Mouse (Mus musculus) kidney, embryonic 15.5 days (tissue): ENCODE data around the gene Nxnl1. TPM values are rescaled to one million over a fixed set of nuclear protein-coding genes. Genes with fewer than 3 reads are reported as not detected.
"Not testable (repeated sequence)": the region's sequence is repeated elsewhere in the genome, so short reads cannot be mapped to it uniquely, and the experiment has no call there.

ENCODE experiments used
- ATAC-seq: fragments of 200-750 bp; cut with Nextera tagmentation; replicated peaks from 2 replicates; pipeline ENCODE4 v1.8.0; 2017; ENCODE audit warnings: moderate TSS enrichment; ENCODE audit not compliant: low FRiP score
- H3K27ac ChIP-seq: fragments of 300-500 bp; sonication (generic); 2 replicates; pipeline ENCODE4 v1.5.1; 2015; ENCODE audit warnings: mild to moderate bottlenecking, inconsistent platforms
- H3K27me3 ChIP-seq: fragments of 300-500 bp; sonication (generic); 2 replicates; pipeline ENCODE4 v1.6.1; 2015; ENCODE audit warnings: inconsistent platforms
- H3K36me3 ChIP-seq: fragments of 300-500 bp; sonication (generic); 2 replicates; pipeline ENCODE4 v1.6.1; 2015; ENCODE audit warnings: inconsistent platforms
- H3K4me1 ChIP-seq: fragments of 300-500 bp; sonication (generic); 2 replicates; pipeline ENCODE4 v1.6.1; 2015; ENCODE audit warnings: inconsistent platforms
- H3K4me2 ChIP-seq: fragments of 300-500 bp; sonication (generic); 2 replicates; pipeline ENCODE4 v1.6.1; 2015; ENCODE audit warnings: moderate library complexity, mild to moderate bottlenecking, inconsistent platforms
- H3K4me3 ChIP-seq: fragments of 300-500 bp; sonication (generic); replicated peaks from 2 replicates; pipeline ENCODE4 v1.5.1; 2015; ENCODE audit warnings: mild to moderate bottlenecking, inconsistent platforms
- H3K9ac ChIP-seq: fragments of 300-500 bp; sonication (generic); 2 replicates; pipeline ENCODE4 v1.6.1; 2015; ENCODE audit warnings: mild to moderate bottlenecking, inconsistent platforms
- H3K9me3 ChIP-seq: fragments of 300-500 bp; sonication (generic); replicated peaks from 2 replicates; pipeline ENCODE4 v1.6.1; 2016; ENCODE audit warnings: inconsistent platforms
- WGBS: fragments of 180-500 bp; shearing (Covaris S2); methylation state at CpG from one replicate; pipeline ENCODE4 v1.1.7; 2015; ENCODE audit warnings: mixed read lengths; 5-methylcytosine and 5-hydroxymethylcytosine counted together
- polyA plus RNA-seq: library from polyadenylated mRNA; unstranded; fragments of >200 nt; fragmentation: Nextera tagmentation; extraction: Ambion mirVana; gene quantifications from 2 replicates; pipeline ENCODE4 v1.2.1, GENCODE M21; 2015

Gene Nxnl1
- polyA plus RNA-seq, 1 experiment from 2014 or later = 0.18 TPM

DNA sequence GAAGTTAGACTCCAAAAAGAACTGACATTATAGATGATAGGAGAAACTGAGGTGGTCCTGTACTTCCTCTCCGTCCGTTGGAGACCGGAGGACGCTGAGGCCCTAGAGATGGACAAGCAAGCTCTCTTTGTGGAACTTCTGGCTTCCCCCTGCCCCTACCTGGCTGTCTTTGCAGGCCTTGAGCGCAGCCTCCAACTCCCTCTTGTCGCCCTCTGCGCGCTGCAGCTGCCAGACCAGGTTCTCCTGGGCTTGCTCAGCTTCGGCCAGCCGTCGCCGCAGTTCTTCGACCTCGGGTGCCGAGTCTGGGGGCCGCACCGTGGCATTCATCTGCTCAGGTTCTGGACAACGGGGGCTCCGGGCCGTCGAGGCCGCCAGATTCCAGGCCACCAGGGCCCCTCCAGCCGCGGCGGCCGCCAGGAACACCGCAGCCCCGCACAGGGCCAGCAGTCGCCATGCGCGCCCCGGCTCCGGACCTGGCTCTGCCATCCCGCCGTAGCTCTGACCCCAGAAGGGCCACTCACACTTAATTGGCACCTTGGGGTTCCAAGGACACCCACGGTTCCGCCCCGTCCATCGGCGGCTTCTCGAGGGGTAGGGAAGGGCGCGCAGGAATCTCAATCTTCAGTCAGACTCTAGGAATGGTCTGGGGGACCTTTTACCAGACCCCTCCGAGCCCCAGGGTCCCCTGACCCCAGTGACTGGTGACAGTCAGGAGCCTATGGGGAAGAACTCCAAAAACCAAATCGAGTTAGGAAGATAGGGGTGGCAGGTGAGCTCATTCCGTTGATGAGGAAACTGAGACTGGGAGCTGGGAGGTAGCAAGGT is 41.0 kb downstream of the Nxnl1 start, which contains the start of gene Ccdc194:
Ccdc194 (minus strand) TSS at position 486 of the 825 bp plus-strand sequence.
- Histone ChIP-seq H3K27me3 (peaks cover 37% of the 10 kb centered on the region), H3K4me1 (peaks cover 47% of the 10 kb centered on the region), H3K36me3 (no peaks in the 10 kb centered on the region), H3K9ac (peak within 1 kb of the TSS; percentile 15; the same call in 1 of the 2 replicates), H3K4me3 (peak within 1 kb of the TSS; percentile 22), H3K9me3 (no peaks in the 10 kb centered on the region), H3K4me2 (peak within 1 kb of the TSS; percentile 49), H3K27ac (peak within 1 kb of the TSS; percentile 84)
- WGBS = 10% methylated on average over 46 of the region's 46 CpGs
- no peak for ATAC-seq

DNA sequence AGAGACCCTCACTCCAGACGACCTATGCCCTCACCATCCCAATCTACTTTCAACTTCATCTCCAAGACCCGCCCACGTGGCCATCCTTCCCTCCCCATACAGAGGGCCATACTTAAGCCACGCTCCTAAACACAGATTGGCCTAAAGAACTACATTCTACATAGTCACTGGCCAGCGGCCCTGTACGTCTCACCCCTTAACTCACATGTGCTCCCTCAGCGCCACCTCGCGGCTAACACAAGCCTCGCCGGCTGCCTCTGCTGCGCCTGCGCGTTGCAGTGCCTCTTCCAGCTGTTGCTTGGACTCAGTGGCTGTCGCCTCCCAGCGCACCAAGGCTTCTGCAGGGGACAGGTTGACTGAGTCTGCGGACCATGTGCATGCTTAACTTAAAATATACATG is 44.8 kb downstream of the Nxnl1 start:
- ATAC-seq = peak; percentile 90
- H3K4me1 ChIP-seq = peaks cover 40% of the 10 kb centered on the region

GRCm38 (mm10) chr8:71519037-71519825 is 47.2 kb downstream of the Nxnl1 start:
- Histone ChIP-seq H3K27me3 (peaks cover 13% of the 10 kb centered on the region), H3K4me1 (peaks cover 25% of the 10 kb centered on the region)
- not testable (repeated sequence) for H3K4me3 ChIP-seq, H3K36me3 ChIP-seq, H3K4me2 ChIP-seq, H3K27ac ChIP-seq, ATAC-seq, H3K9ac ChIP-seq, H3K9me3 ChIP-seq
- 40% methylated on average over 9 of the region's 10 CpGs for WGBS

More for the DNA sequence above, 44.8 kb downstream of the Nxnl1 start:
- WGBS = 5% methylated on average over 17 of the region's 17 CpGs
- peak overlapping the region; percentile 14; the same call in 1 of the 2 replicates for H3K4me3 ChIP-seq
- no peak overlapping the region for H3K27ac ChIP-seq
- H3K27me3 ChIP-seq = peaks cover 35% of the 10 kb centered on the region
- no peaks in the 10 kb centered on the region for H3K9me3 ChIP-seq
- H3K9ac ChIP-seq = no peak overlapping the region
- no peaks in the 10 kb centered on the region for H3K36me3 ChIP-seq
- H3K4me2 ChIP-seq = peak overlapping the region; percentile 37

- no peak overlapping the region for H3K9ac ChIP-seq
- no peaks in the 10 kb centered on the region for H3K36me3 ChIP-seq
- no peaks in the 10 kb centered on the region for H3K9me3 ChIP-seq
- WGBS = 18% methylated on average over 6 of the region's 6 CpGs
- peaks cover 24% of the 10 kb centered on the region for H3K4me1 ChIP-seq
- ATAC-seq = no peak
- no peak overlapping the region for H3K27ac ChIP-seq
- H3K4me2 ChIP-seq = no peak overlapping the region
- H3K4me3 ChIP-seq = no peak overlapping the region
- H3K27me3 ChIP-seq = peaks cover 10% of the 10 kb centered on the region; the same call in 1 of the 2 replicates
These were observed 49.6 kb downstream of the Nxnl1 start for GRCm38 (mm10) chr8:71516786-71517185.

DNA sequence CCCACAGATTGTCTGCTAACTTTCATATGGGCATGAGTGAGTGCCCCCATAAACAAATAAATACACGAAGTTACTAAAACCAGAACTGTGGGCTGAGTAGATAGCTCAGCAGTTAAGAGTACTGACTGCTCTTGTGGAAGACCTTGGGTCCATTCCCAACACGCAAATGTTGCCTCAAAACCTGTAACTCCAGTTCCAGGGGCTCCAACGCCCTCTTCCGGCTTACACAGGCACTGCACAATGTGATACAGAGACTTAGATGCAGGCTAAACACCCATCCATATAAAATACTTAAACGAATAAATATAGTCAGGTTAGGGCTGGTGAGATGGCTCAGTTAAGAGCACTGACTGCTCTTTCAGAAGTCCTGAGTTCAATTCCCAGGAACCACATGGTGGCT is 51.4 kb downstream of the Nxnl1 start:
- Histone ChIP-seq H3K4me2 (no peak overlapping the region), H3K27me3 (peaks cover 5% of the 10 kb centered on the region), H3K9ac (no peak overlapping the region), H3K27ac (no peak overlapping the region), H3K9me3 (no peaks in the 10 kb centered on the region), H3K4me3 (no peak overlapping the region), H3K4me1 (peaks cover 20% of the 10 kb centered on the region), H3K36me3 (no peaks in the 10 kb centered on the region)
- WGBS = 79% methylated on average over 5 of the region's 5 CpGs
- no peak for ATAC-seq

- 66% methylated on average over 15 of the region's 15 CpGs for WGBS
- Histone ChIP-seq H3K4me2 (no peak overlapping the region), H3K4me3 (no peak overlapping the region), H3K36me3 (no peaks in the 10 kb centered on the region), H3K4me1 (peaks cover 19% of the 10 kb centered on the region), H3K27ac (0 out of 2 replicates have a peak overlapping the region, but pooled peaks have one; percentile 41), H3K9ac (no peak overlapping the region), H3K9me3 (no peaks in the 10 kb centered on the region), H3K27me3 (peaks cover 22% of the 10 kb centered on the region)
- ATAC-seq = no peak
These were observed 53.2 kb downstream of the Nxnl1 start for GRCm38 (mm10) chr8:71513018-71513754.

DNA sequence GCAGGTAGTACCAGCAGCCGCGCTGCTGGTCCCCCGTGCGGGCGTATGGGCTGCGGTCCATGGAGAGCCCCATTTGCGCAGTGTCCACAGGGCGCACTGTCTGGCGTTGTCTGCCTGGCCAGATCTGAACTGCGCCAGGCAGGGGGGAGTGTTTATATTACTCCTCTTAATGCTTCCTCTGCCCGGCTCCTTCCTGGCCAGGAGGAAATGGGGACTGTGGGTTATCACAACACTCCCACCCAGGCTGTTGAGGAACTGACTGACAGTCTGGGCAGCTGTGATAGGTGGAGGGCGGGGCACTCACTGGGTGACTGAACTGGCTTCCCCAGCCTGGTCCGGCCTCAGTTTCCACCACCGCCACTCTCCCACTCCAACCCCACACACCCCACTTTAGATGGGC is 54.8 kb downstream of the Nxnl1 start, which contains the start of gene Plvap:
Plvap (minus strand) TSS at position 109 of the 400 bp plus-strand sequence.
- peaks cover 37% of the 10 kb centered on the region for H3K27me3 ChIP-seq
- H3K4me3 ChIP-seq = peak within 1 kb of the TSS; percentile 29
- H3K36me3 ChIP-seq = no peaks in the 10 kb centered on the region
- H3K4me1 ChIP-seq = peaks cover 24% of the 10 kb centered on the region
- ATAC-seq = peak; percentile 24; the same call in 1 of the 2 replicates
- 24% methylated on average over 14 of the region's 14 CpGs for WGBS
- H3K4me2 ChIP-seq = peak within 1 kb of the TSS; percentile 46
- H3K9me3 ChIP-seq = no peaks in the 10 kb centered on the region
- H3K27ac ChIP-seq = peak within 1 kb of the TSS; percentile 24; the same call in 1 of the 2 replicates
- no peak within 1 kb of the TSS for H3K9ac ChIP-seq

Other genes with a start within 250 kb of the Nxnl1 start
- 103 and 105 TPM in 2 replicates for gene Use1, start 199.8 kb downstream of the Nxnl1 start, polyA plus RNA-seq
- gene Ocel1, start 195.3 kb downstream of the Nxnl1 start, polyA plus RNA-seq = 6.6 and 7.1 TPM in 2 replicates
- gene Nr2f6, start 184.6 kb downstream of the Nxnl1 start, polyA plus RNA-seq = 96.1 and 99.9 TPM in 2 replicates
- 19.1 and 22.3 TPM in 2 replicates for gene Ushbp1, start 170.8 kb downstream of the Nxnl1 start, polyA plus RNA-seq
- 117 and 118 TPM in 2 replicates for gene Babam1, start 169.7 kb downstream of the Nxnl1 start, polyA plus RNA-seq
- gene Ankle1, start 160.6 kb downstream of the Nxnl1 start, polyA plus RNA-seq = 46.7 and 57.1 TPM in 2 replicates
- 42.8 and 47.0 TPM in 2 replicates for gene Abhd8, start 102.9 kb downstream of the Nxnl1 start, polyA plus RNA-seq
- 178 and 198 TPM in 2 replicates for gene Mrpl34, start 101.6 kb downstream of the Nxnl1 start, polyA plus RNA-seq
- 98.1 and 106 TPM in 2 replicates for gene Dda1, start 97.4 kb downstream of the Nxnl1 start, polyA plus RNA-seq
- gene Ano8, start 80.6 kb downstream of the Nxnl1 start, polyA plus RNA-seq = 1.4 and 2.0 TPM in 2 replicates
- 21.3 and 22.9 TPM in 2 replicates for gene Gtpbp3, start 78.5 kb downstream of the Nxnl1 start, polyA plus RNA-seq
- gene Plvap, start 54.8 kb downstream of the Nxnl1 start, polyA plus RNA-seq = 136 and 143 TPM in 2 replicates
- gene Ccdc194, start 40.9 kb downstream of the Nxnl1 start, polyA plus RNA-seq = 0.52 and 1.2 TPM in 2 replicates
- 50.2 and 53.0 TPM in 2 replicates for gene Bst2, start 29.1 kb downstream of the Nxnl1 start, polyA plus RNA-seq
- 98.3 and 99.8 TPM in 2 replicates for gene Mvb12a, start 23.7 kb downstream of the Nxnl1 start, polyA plus RNA-seq
- 10.6 and 12.8 TPM in 2 replicates for gene Tmem221, start 7.7 kb downstream of the Nxnl1 start, polyA plus RNA-seq
- 44.5 and 45.3 TPM in 2 replicates for gene Slc27a1, start 2.3 kb upstream of the Nxnl1 start, polyA plus RNA-seq
- gene Pgls, start 25.6 kb upstream of the Nxnl1 start, polyA plus RNA-seq = 232 and 247 TPM in 2 replicates
- gene Fam129c, start 31.0 kb upstream of the Nxnl1 start, polyA plus RNA-seq = 4.7 and 5.6 TPM in 2 replicates
- gene Colgalt1, start 44.4 kb upstream of the Nxnl1 start, polyA plus RNA-seq = 67.7 and 78.0 TPM in 2 replicates
- gene Unc13a, start 105.2 kb upstream of the Nxnl1 start, polyA plus RNA-seq = 0.80 and 1.2 TPM in 2 replicates
- 6.3 and 7.2 TPM in 2 replicates for gene Jak3, start 109.7 kb upstream of the Nxnl1 start, polyA plus RNA-seq
- 1.2 and 1.7 TPM in 2 replicates for gene Insl3, start 122.6 kb upstream of the Nxnl1 start, polyA plus RNA-seq
- gene B3gnt3, start 135.2 kb upstream of the Nxnl1 start, polyA plus RNA-seq = 2.8 and 3.9 TPM in 2 replicates
- 6.3 and 6.5 TPM in 2 replicates for gene Fcho1, start 159.1 kb upstream of the Nxnl1 start, polyA plus RNA-seq